Mouse (Mus musculus) embryonic stem cell, embryonic (primary cell): ENCODE measurements at regions not wholly inside any gene's neighbourhood (a gene's known extent, or its start where the extent isn't known, plus 50 kb on each side); places are given as distances from the start of the nearest gene placed in this dataset.

Experiments
- CTCF ChIA-PET, 4 experiments: fragments of 300-600 bp in 2 of 4; fragments of 350-600 bp in 2 of 4; sonication (Branson Sonifier 250); formaldehyde crosslinking; loops; one replicate each; lab custom pipeline; 2022; ENCODE audit warnings: inconsistent platforms in 2 of 4; lab: Charles Lee
- POLR2A ChIA-PET, 4 experiments: fragments of 300-600 bp in 2 of 4; fragments of 350-600 bp in 2 of 4; sonication (Branson Sonifier 250); formaldehyde crosslinking; loops; one replicate each; lab custom pipeline; 2022; ENCODE audit warnings: antibody characterized with exemption in 4 of 4, inconsistent platforms in 1 of 4; lab: Charles Lee

GRCm38 (mm10) chr9:87383513-87383912 lies 128.2 kb upstream of the Cep162 start:
- CTCF ChIA-PET = no interaction called here
- POLR2A ChIA-PET = no interaction called here

- ChIA-PET POLR2A (no interaction called here), CTCF (interaction anchor here in 1 of 4 experiments (1.0 kb wide), 1 partner anchor 31 kb away, joined by 3 read pairs; no protein-coding TSS in a partner anchor)
These were observed 122.6 kb upstream of the Cep162 start for GRCm38 (mm10) chr9:87377921-87378320.

GRCm38 (mm10) chr9:87376731-87377310 lies 121.5 kb upstream of the Cep162 start:
- ChIA-PET POLR2A (no interaction called here), CTCF (no interaction called here)

- CTCF ChIA-PET = no interaction called here
- POLR2A ChIA-PET = no interaction called here
These were observed 117.0 kb upstream of the Cep162 start for GRCm38 (mm10) chr9:87372251-87372905.

DNA sequence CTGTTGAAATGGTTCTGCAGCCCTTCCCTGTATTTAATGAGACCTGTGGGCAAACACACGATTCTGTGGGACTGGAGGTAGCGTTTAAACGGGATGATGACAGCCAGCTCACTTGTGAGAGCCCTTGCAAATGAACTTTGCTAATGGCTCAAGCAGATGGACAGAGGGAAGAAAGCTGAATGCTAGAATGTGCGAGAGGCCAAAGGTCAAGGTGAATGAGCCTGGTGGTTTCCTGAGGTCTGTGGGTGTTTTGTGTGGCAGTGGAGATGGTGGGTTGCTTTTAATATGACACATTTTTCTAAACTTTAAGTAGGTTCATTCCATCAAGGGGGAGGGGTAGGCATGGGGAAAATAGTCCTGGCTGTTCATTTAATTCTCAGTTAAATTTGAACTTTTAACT lies 113.7 kb upstream of the Cep162 start:
- ChIA-PET POLR2A (no interaction called here), CTCF (no interaction called here)

DNA sequence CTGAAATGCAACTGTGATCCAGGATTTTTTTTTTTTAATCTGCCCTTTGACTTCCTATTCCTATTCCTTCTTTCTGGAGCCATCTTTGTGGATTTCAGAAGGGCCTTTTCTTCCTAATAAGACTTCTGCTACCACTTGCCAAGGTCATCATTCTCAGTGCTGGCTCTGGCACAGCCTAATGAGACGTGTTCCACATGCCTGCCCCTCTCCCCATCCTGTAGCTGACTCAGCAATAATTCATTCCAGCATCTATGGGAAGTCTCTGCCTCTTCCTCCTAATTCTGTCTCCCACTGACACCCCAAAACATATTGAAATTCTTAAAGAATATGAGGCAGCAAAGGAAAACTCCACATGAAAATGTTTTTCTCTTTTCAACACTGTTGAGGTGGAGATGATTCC lies 91.7 kb upstream of the Cep162 start:
- CTCF ChIA-PET = no interaction called here
- POLR2A ChIA-PET = no interaction called here

DNA sequence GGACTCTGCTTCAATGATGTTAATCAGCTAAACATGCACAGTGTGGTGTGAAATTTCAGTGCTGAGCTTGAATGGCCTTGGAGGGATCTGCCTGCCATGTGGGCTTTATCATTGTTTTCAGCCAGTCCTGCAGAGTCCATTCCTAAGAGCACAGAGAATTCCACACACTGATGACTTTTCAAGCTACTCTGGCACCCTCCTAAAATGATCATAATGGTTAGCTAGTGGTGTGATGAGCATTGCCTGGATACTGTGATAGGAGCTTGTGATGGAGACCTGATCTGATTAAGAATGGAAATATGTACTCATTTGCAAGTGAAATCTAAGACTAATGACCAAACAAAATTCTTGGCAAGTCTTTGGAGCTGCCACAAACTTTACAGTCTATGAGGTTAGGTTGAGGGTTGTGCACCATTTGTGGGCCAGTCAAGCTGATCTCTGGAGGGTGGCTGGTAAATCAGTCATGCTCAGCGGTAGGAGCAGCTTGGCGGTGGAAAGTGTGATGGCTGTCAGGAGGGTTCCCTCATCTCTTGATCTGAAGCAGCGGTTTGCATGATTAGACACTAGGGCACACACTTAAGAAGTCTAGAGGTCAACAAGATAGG lies 91.0 kb upstream of the Cep162 start:
- CTCF ChIA-PET = no interaction called here
- POLR2A ChIA-PET = no interaction called here

GRCm38 (mm10) chr9:87341438-87341837 lies 86.1 kb upstream of the Cep162 start:
- ChIA-PET CTCF (no interaction called here), POLR2A (interaction anchor here in 1 of 4 experiments (0.5 to 0.6 kb wide), 2 partner anchors 16 to 73 kb away, joined by 3 read pairs; no protein-coding TSS in a partner anchor)

DNA sequence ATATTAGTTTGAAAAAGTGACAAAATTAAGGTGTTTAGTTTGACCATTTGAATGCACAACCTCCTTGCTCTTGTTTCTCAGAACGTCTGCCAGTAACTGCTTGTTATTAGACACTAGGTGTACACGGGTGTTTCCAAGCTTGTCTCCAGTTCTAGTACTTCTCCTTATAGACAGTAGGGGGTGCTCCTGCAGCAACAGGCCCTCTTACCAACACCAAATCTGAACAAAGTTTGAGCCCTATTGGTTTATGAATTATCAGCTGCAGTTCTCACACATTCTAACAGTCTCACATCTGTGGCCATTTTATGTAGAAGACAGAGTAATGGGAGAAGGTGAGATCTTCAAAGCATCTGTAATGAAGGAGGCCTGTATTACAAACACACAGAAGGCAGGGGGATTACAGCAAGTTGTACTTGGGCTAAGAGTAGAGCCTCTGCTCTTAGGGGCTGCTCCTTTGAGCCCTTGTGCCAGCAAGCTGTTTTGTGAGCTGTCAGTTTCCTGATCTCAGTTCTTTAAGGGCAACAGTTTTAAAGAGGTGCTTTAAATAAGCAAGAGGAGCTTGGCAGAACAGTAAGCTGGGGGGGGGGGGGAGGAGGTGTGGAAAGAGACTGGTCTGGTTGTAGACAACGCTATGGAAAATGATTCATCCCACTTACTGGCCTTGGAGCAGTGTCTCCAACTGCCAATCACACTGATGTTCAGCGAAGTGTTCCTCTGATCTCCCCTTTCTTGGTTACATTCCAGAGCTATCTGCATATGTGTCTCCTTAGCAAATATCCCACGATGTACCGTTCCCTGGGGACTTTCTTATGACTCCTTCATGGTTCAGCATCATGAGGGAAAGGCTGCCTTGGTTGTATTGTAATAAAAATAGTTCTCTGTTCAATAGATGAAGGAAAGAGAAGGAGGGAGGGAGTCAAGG lies 71.3 kb upstream of the Cep162 start:
- CTCF ChIA-PET = interaction anchor here (0.6 to 1.4 kb wide), 7 partner anchors 8 to 1219 kb away, joined by 3 to 8 read pairs (median 3); no protein-coding TSS in a partner anchor
- POLR2A ChIA-PET = interaction anchor here in 1 of 4 experiments (0.6 kb wide), 1 partner anchor 526 kb away, joined by 9 read pairs; no protein-coding TSS in a partner anchor

DNA sequence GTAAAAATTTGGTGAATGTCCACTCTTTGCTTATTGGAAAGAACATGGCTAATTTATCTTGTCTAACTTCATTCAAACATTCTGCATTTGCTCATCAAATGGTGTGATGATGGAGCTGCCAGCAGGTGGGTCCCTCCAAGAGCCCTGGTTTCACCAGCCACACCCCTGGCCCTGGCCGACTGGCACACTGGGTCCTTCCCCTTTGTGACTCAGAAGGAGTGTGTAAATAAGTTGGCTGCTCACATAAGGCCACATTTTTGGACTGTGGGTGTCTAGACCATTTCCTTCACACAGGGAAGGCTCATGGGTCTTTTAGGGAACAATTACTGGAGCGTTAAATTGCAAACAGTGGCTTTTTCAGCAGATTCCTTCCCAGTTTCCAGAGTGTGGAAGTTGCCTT lies 68.4 kb upstream of the Cep162 start:
- CTCF ChIA-PET = no interaction called here
- POLR2A ChIA-PET = interaction anchor here in 1 of 4 experiments (0.7 kb wide), 1 partner anchor 449 kb away, joined by 5 read pairs; no protein-coding TSS in a partner anchor

GRCm38 (mm10) chr9:87320758-87321157 lies 65.4 kb upstream of the Cep162 start:
- ChIA-PET POLR2A (no interaction called here), CTCF (no interaction called here)

DNA sequence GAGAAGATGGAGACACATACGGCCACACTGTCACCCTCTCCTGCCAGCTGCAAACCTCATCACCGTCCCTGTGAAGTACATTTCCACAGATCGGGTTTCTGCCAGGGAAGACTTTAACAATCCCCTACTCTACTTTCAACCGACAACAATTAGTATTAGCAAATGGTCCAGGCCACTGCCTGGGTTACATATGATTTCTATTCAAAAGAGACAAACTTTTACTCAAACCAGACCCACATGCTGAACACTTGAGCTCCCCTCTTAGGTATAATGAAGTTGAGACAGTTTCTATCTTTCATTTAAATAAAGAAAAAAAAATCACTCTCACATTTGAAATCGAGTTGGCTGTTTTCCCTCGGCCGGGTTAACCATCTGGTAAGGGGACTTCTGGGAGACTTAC lies 63.4 kb upstream of the Cep162 start:
- POLR2A ChIA-PET = no interaction called here
- CTCF ChIA-PET = no interaction called here

DNA sequence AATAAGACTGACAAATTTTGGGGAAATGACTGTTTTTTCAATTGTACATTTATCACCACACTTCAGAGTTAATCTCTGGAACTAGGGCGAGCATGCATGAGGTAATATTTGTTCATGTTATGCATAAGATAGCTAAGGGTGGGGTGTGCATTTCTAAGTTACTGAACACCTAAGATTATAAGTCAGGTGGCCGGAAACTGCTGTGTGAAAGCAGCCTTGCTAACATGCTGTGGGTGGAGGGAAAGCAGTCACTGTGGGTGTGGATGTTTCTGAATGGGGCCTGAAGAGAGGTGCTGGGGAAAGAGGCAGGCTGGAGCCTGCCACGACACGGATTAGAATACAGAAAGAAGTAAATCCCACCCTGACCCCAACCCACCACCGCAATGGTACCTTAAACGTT lies 54.8 kb upstream of the Cep162 start:
- ChIA-PET CTCF (no interaction called here), POLR2A (interaction anchor here in 1 of 4 experiments (0.7 kb wide), 1 partner anchor 116 kb away, joined by 3 read pairs; no protein-coding TSS in a partner anchor)
